Mouse (Mus musculus) heart, embryonic 14.5 days (tissue): ENCODE measurements around the gene Lrrc7. TPM values are rescaled to one million over a fixed set of nuclear protein-coding genes. Genes with fewer than 3 reads are reported as not detected.

ENCODE experiments used
- ATAC-seq: fragments of 200-750 bp; cut with Nextera tagmentation; 2 replicates; pipeline ENCODE4 v1.8.0; 2017; ENCODE audit warnings: low read depth, moderate TSS enrichment; ENCODE audit not compliant: insufficient number of reproducible peaks, insufficient read depth, low FRiP score
- H3K27ac ChIP-seq, 2 experiments: fragments of 200-500 bp in 1 of 2; fragments of 300-500 bp in 1 of 2; sonication (generic) in 1 of 2; replicated peaks in 1 of 2; 2 replicates each; pipeline ENCODE4 v1.5.1; 2012 to 2014; ENCODE audit warnings: low read depth in 2 of 2, low read length in 2 of 2, control low read depth in 1 of 2, mild to moderate bottlenecking in 1 of 2, mixed read lengths in 1 of 2; ENCODE audit not compliant: control insufficient read depth in 1 of 2, insufficient read depth in 1 of 2
- H3K27me3 ChIP-seq: fragments of 300-500 bp; sonication (generic); 2 replicates; pipeline ENCODE4 v1.6.1; 2014; ENCODE audit warnings: mild to moderate bottlenecking, low read length, control low read depth; ENCODE audit not compliant: control insufficient read depth, insufficient read depth
- H3K36me3 ChIP-seq: fragments of 300-500 bp; sonication (generic); 2 replicates; pipeline ENCODE4 v1.6.1; 2014; ENCODE audit warnings: mild to moderate bottlenecking, control low read depth, low read length, mixed read lengths; ENCODE audit not compliant: control insufficient read depth, insufficient read depth
- H3K4me1 ChIP-seq, 2 experiments: fragments of 200-500 bp in 1 of 2; fragments of 300-500 bp in 1 of 2; sonication (generic) in 1 of 2; 2 replicates each; pipeline ENCODE4 v1.6.1; 2012 to 2014; ENCODE audit warnings: low read length in 2 of 2, control low read depth in 1 of 2, mixed read lengths in 1 of 2; ENCODE audit not compliant: control insufficient read depth in 2 of 2, insufficient read depth in 2 of 2
- H3K4me2 ChIP-seq: fragments of 300-500 bp; sonication (generic); 2 replicates; pipeline ENCODE4 v1.6.1; 2014; ENCODE audit warnings: mild to moderate bottlenecking, low read length
- H3K4me3 ChIP-seq, 2 experiments: fragments of 200-500 bp in 1 of 2; fragments of 300-500 bp in 1 of 2; sonication (generic) in 1 of 2; 2 replicates each; pipeline ENCODE4 v1.5.1; 2012 to 2014; ENCODE audit warnings: low read length in 2 of 2, mild to moderate bottlenecking in 2 of 2, control low read depth in 1 of 2, low read depth in 1 of 2, moderate library complexity in 1 of 2; ENCODE audit not compliant: control insufficient read depth in 1 of 2, insufficient read depth in 1 of 2
- H3K9ac ChIP-seq: fragments of 300-500 bp; sonication (generic); 2 replicates; pipeline ENCODE4 v1.6.1; 2014; ENCODE audit warnings: mild to moderate bottlenecking, low read length
- H3K9me3 ChIP-seq: fragments of 300-500 bp; sonication (generic); 2 replicates; pipeline ENCODE4 v1.6.1; 2016; ENCODE audit warnings: low read length, control low read depth; ENCODE audit not compliant: control insufficient read depth
- WGBS: fragments of 180-500 bp; shearing (Covaris S2); extraction: QIAGEN DNeasy Blood & Tissue Kit; methylation state at CpG from one replicate; pipeline ENCODE4 v1.1.7; 2014; 5-methylcytosine and 5-hydroxymethylcytosine counted together
- polyA plus RNA-seq: library from polyadenylated mRNA; unstranded; fragments of >200 nt; fragmentation: Nextera tagmentation; extraction: Ambion mirVana; gene quantifications from 2 replicates; pipeline ENCODE4 v1.2.1, GENCODE M21; 2014

The Lrrc7 gene
- polyA plus RNA-seq, 1 experiment from 2014 or later, result 0.14 TPM

DNA sequence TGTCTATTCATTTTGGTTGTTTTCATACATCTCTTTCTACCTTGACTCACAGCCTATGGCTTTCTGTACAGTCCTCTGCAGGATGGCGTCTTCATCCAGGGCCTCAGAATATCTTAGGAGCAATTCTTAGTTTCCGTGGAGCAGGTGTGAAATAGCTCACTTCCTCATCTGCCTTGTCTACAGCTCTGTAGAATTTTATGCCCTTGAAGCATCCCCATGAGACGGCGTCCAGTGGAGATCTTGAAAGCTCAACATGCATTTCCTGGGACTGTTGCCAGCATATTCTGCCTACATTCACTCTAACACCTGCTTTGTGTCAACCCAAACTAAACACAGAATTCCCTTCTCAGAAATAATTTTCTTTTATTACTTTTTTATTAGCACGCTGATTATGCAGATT lies 267.0 kb downstream of the Lrrc7 start:
- ATAC-seq, result no peak
- Histone ChIP-seq H3K36me3 (no peaks in the 10 kb centered on the region), H3K27ac (no peak overlapping the region), H3K27me3 (no peaks in the 10 kb centered on the region), H3K4me1 (no peaks in the 10 kb centered on the region), H3K4me2 (no peak overlapping the region), H3K9ac (no peak overlapping the region), H3K9me3 (no peaks in the 10 kb centered on the region), H3K4me3 (no peak overlapping the region)
- 35% methylated on average over 5 of the region's 5 CpGs for WGBS

- H3K27me3 ChIP-seq, result no peaks in the 10 kb centered on the region
- H3K4me3 ChIP-seq, result no peak overlapping the region
- no peaks in the 10 kb centered on the region for H3K9me3 ChIP-seq
- no peaks in the 10 kb centered on the region for H3K4me1 ChIP-seq
- no peak for ATAC-seq
- H3K36me3 ChIP-seq, result no peaks in the 10 kb centered on the region
- no peak overlapping the region for H3K27ac ChIP-seq
- WGBS, result 59% methylated on average over 1 of the region's 1 CpGs
- no peak overlapping the region for H3K4me2 ChIP-seq
- H3K9ac ChIP-seq, result no peak overlapping the region
Observed at GRCm38 (mm10) chr3:158284431-158284830, 277.6 kb downstream of the Lrrc7 start.

- H3K36me3 ChIP-seq, result no peaks in the 10 kb centered on the region
- no peaks in the 10 kb centered on the region for H3K27me3 ChIP-seq
- no peaks in the 10 kb centered on the region for H3K4me1 ChIP-seq
- no peak overlapping the region for H3K9ac ChIP-seq
- no peak overlapping the region for H3K4me3 ChIP-seq
- ATAC-seq, result no peak
- no peak overlapping the region for H3K4me2 ChIP-seq
- H3K9me3 ChIP-seq, result no peaks in the 10 kb centered on the region
- H3K27ac ChIP-seq, result no peak overlapping the region
- WGBS, result 55% methylated on average over 2 of the region's 2 CpGs
Observed at GRCm38 (mm10) chr3:158278631-158279030, 283.4 kb downstream of the Lrrc7 start.

GRCm38 (mm10) chr3:158272700-158273099 lies 289.3 kb downstream of the Lrrc7 start:
- Histone ChIP-seq H3K9me3 (no peaks in the 10 kb centered on the region), H3K27me3 (no peaks in the 10 kb centered on the region), H3K27ac (no peak overlapping the region), H3K4me3 (no peak overlapping the region), H3K9ac (no peak overlapping the region), H3K4me1 (no peaks in the 10 kb centered on the region), H3K4me2 (no peak overlapping the region), H3K36me3 (no peaks in the 10 kb centered on the region)
- no peak for ATAC-seq
- WGBS, result 81% methylated on average over 1 of the region's 1 CpGs

DNA sequence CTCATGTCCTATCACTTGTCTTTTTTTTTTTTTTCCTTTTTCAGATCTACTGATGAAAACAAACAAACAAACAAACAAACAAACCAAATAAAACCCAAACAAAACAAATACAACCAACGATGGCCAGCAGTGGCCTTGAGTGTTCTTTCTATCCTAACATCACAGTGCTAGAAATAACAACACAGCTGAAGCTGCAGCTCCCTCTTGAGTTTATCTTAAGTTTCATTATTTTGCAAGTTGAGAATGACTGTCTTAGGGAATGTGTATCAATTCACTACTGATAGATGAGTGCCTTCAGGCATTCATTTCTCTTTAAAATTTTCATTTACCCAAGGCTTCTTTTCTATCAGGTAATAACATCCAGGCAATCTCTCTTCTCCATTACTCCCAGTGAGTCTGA lies 291.1 kb downstream of the Lrrc7 start:
- WGBS, result 42% methylated on average over 1 of the region's 1 CpGs
- ATAC-seq, result no peak
- H3K4me3 ChIP-seq, result no peak overlapping the region
- H3K36me3 ChIP-seq, result no peaks in the 10 kb centered on the region
- no peak overlapping the region for H3K4me2 ChIP-seq
- H3K4me1 ChIP-seq, result no peaks in the 10 kb centered on the region
- H3K9ac ChIP-seq, result no peak overlapping the region
- no peaks in the 10 kb centered on the region for H3K9me3 ChIP-seq
- no peak overlapping the region for H3K27ac ChIP-seq
- no peaks in the 10 kb centered on the region for H3K27me3 ChIP-seq

GRCm38 (mm10) chr3:158252576-158252975 lies 309.4 kb downstream of the Lrrc7 start:
- H3K27me3 ChIP-seq, result no peaks in the 10 kb centered on the region
- no peak overlapping the region for H3K27ac ChIP-seq
- no peak for ATAC-seq
- no peaks in the 10 kb centered on the region for H3K9me3 ChIP-seq
- H3K36me3 ChIP-seq, result no peaks in the 10 kb centered on the region
- H3K4me2 ChIP-seq, result no peak overlapping the region
- H3K4me1 ChIP-seq, result no peaks in the 10 kb centered on the region
- H3K9ac ChIP-seq, result no peak overlapping the region
- no peak overlapping the region for H3K4me3 ChIP-seq

- Histone ChIP-seq H3K27ac (no peak overlapping the region), H3K9ac (no peak overlapping the region), H3K4me1 (no peaks in the 10 kb centered on the region), H3K4me2 (no peak overlapping the region), H3K27me3 (no peaks in the 10 kb centered on the region), H3K36me3 (no peaks in the 10 kb centered on the region), H3K9me3 (no peaks in the 10 kb centered on the region), H3K4me3 (no peak overlapping the region)
- 75% methylated on average over 1 of the region's 1 CpGs for WGBS
- ATAC-seq, result no peak
Observed at GRCm38 (mm10) chr3:158247672-158248071, 314.3 kb downstream of the Lrrc7 start.

DNA sequence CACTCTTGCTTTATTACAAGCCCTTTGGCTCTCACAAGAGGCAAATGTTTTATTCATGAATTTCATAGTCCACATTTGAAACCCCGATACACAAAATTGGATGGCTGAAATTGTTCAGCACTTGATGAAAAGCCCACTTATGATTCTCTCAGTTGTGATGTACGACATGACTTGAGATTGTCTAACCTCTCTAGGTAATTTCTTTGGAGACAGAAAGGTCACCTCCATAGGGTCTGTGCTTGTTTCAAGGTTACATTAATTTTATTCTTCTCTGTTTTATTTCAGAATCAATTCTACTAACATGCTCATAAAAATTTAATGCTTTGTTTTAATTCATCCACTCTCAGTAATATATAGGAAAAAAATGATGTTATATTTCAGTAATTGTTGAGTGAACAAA lies 351.4 kb downstream of the Lrrc7 start:
- Histone ChIP-seq H3K27ac (no peak overlapping the region), H3K9me3 (no peaks in the 10 kb centered on the region), H3K9ac (no peak overlapping the region), H3K4me2 (no peak overlapping the region), H3K27me3 (no peaks in the 10 kb centered on the region), H3K4me3 (no peak overlapping the region), H3K36me3 (no peaks in the 10 kb centered on the region), H3K4me1 (no peaks in the 10 kb centered on the region)
- ATAC-seq, result no peak
- 76% methylated on average over 2 of the region's 2 CpGs for WGBS
